Mouse (Mus musculus) midbrain, postnatal 0 days (tissue): ENCODE results near the gene Spaca6. TPM values are rescaled to one million over a fixed set of nuclear protein-coding genes. Genes with fewer than 3 reads are reported as not detected.
"Not testable (repeated sequence)": the region's sequence is repeated elsewhere in the genome, so short reads cannot be mapped to it uniquely, and the experiment has no call there.

Source experiments
- ATAC-seq: fragments of 200-750 bp; cut with Nextera tagmentation; 2 replicates; pipeline ENCODE4 v1.8.0; 2017; ENCODE audit warnings: moderate number of reproducible peaks, mild to moderate bottlenecking, moderate TSS enrichment, moderate library complexity; ENCODE audit not compliant: low FRiP score
- DNase-seq: peaks from one replicate; pipeline ENCODE4 v3.0.0-alpha.2; 2015; ENCODE audit warnings: low spot score
- H3K27ac ChIP-seq: fragments of 300-500 bp; sonication (generic); 2 replicates; pipeline ENCODE4 v1.5.1; 2014; ENCODE audit warnings: low read depth, mild to moderate bottlenecking, low read length, mixed read lengths
- H3K27me3 ChIP-seq: fragments of 300-500 bp; sonication (generic); 2 replicates; pipeline ENCODE4 v1.6.1; 2014; ENCODE audit warnings: low read length, control low read depth, mixed read lengths; ENCODE audit not compliant: insufficient read depth
- H3K36me3 ChIP-seq: fragments of 300-500 bp; sonication (generic); 2 replicates; pipeline ENCODE4 v1.6.1; 2014; ENCODE audit warnings: low read length, control low read depth, mixed read lengths; ENCODE audit not compliant: insufficient read depth
- H3K4me1 ChIP-seq: fragments of 300-500 bp; sonication (generic); 2 replicates; pipeline ENCODE4 v1.6.1; 2014; ENCODE audit warnings: mild to moderate bottlenecking, control low read depth, antibody characterized with exemption, low read length, mixed read lengths; ENCODE audit not compliant: insufficient read depth
- H3K4me2 ChIP-seq: fragments of 300-500 bp; sonication (generic); 2 replicates; pipeline ENCODE4 v1.6.1; 2014; ENCODE audit warnings: low read depth, mild to moderate bottlenecking, low read length, mixed read lengths; ENCODE audit not compliant: poor library complexity, severe bottlenecking
- H3K4me3 ChIP-seq: fragments of 300-500 bp; sonication (generic); 2 replicates; pipeline ENCODE4 v1.5.1; 2014; ENCODE audit warnings: low read depth, mild to moderate bottlenecking, low read length, moderate library complexity
- H3K9ac ChIP-seq: fragments of 300-500 bp; sonication (generic); replicated peaks from 2 replicates; pipeline ENCODE4 v1.6.1; 2014; ENCODE audit warnings: mild to moderate bottlenecking, low read length, moderate library complexity, mixed read lengths; ENCODE audit not compliant: poor library complexity, severe bottlenecking
- H3K9me3 ChIP-seq: fragments of 300-500 bp; sonication (generic); 2 replicates; pipeline ENCODE4 v1.6.1; 2016; ENCODE audit warnings: low read length, control low read depth
- CTCF ChIP-seq: IDR thresholded peaks from 2 replicates; pipeline ENCODE4 v1.5.1; 2016; ENCODE audit warnings: antibody characterized with exemption, mild to moderate bottlenecking
- WGBS: fragments of 180-500 bp; shearing (Covaris S2); extraction: QIAGEN DNeasy Blood & Tissue Kit; methylation state at CpG from one replicate; pipeline ENCODE4 v1.1.7; 2014; 5-methylcytosine and 5-hydroxymethylcytosine counted together
- polyA plus RNA-seq: library from polyadenylated mRNA; unstranded; fragments of >200 nt; fragmentation: Nextera tagmentation; extraction: Ambion mirVana; gene quantifications from 2 replicates; pipeline ENCODE4 v1.2.1, GENCODE M21; 2015
- total RNA-seq: library from RNA; depleted of rRNA; stranded (reverse); fragments of >200 nt; gene quantifications from 2 replicates; pipeline ENCODE4 v1.2.3, GENCODE M21; 2014

The Spaca6 gene
- total and polyA plus RNA-seq, 2 experiments from 2014 or later, result 16.2 to 17.4 TPM

- H3K4me2 ChIP-seq, result no peak overlapping the region
These were observed 13.8 kb downstream of the Spaca6 start for GRCm38 (mm10) chr17:17840796-17841195.

GRCm38 (mm10) chr17:17843534-17844261, 16.7 kb downstream of the Spaca6 start:
- H3K4me1 ChIP-seq, result no peaks in the 10 kb centered on the region; the same call in 1 of the 2 replicates
- 80% methylated on average over 27 of the region's 27 CpGs for WGBS
- DNase-seq (no peak), ATAC-seq (0 out of 2 replicates have a peak, but pooled peaks have one; percentile 16)
- H3K36me3 ChIP-seq, result peaks cover 3% of the 10 kb centered on the region; the same call in 1 of the 2 replicates
- no peaks in the 10 kb centered on the region for H3K27me3 ChIP-seq
- no peak overlapping the region for H3K9ac ChIP-seq
- H3K4me2 ChIP-seq, result no peak overlapping the region
- TF ChIP-seq CTCF, result no peak
- H3K27ac ChIP-seq, result no peak overlapping the region
- no peak overlapping the region for H3K4me3 ChIP-seq
- H3K9me3 ChIP-seq, result no peaks in the 10 kb centered on the region

More at GRCm38 (mm10) chr17:17840796-17841195, 13.8 kb downstream of the Spaca6 start:
- H3K4me1 ChIP-seq, result no peaks in the 10 kb centered on the region; the same call in 1 of the 2 replicates
- TF ChIP-seq CTCF, result no peak
- 92% methylated on average over 7 of the region's 7 CpGs for WGBS
- H3K27me3 ChIP-seq, result no peaks in the 10 kb centered on the region
- H3K27ac ChIP-seq, result no peak overlapping the region
- peaks cover 11% of the 10 kb centered on the region for H3K36me3 ChIP-seq
- no peak overlapping the region for H3K4me3 ChIP-seq
- no peaks in the 10 kb centered on the region for H3K9me3 ChIP-seq
- no peak overlapping the region for H3K9ac ChIP-seq
- ATAC-seq (no peak), DNase-seq (no peak)

GRCm38 (mm10) chr17:17844606-17845005, 17.6 kb downstream of the Spaca6 start:
- not testable (repeated sequence) for H3K4me2 ChIP-seq, H3K27me3 ChIP-seq, H3K4me1 ChIP-seq, H3K4me3 ChIP-seq, ATAC-seq, H3K36me3 ChIP-seq, H3K27ac ChIP-seq, H3K9me3 ChIP-seq, H3K9ac ChIP-seq, DNase-seq
- WGBS, result 93% methylated on average over 3 of the region's 3 CpGs

GRCm38 (mm10) chr17:17845187-17846027, 18.4 kb downstream of the Spaca6 start:
- H3K4me1 ChIP-seq, result no peaks in the 10 kb centered on the region
- no peak overlapping the region for H3K27ac ChIP-seq
- H3K4me3 ChIP-seq, result no peak overlapping the region
- ATAC-seq (no peak), DNase-seq (peak; percentile 19)
- 75% methylated on average over 10 of the region's 10 CpGs for WGBS
- no peaks in the 10 kb centered on the region for H3K9me3 ChIP-seq
- H3K36me3 ChIP-seq, result peaks cover 3% of the 10 kb centered on the region; the same call in 1 of the 2 replicates
- no peaks in the 10 kb centered on the region for H3K27me3 ChIP-seq
- TF ChIP-seq CTCF, result peak; percentile 30; the same call in 1 of the 2 replicates
- H3K4me2 ChIP-seq, result no peak overlapping the region
- no peak overlapping the region for H3K9ac ChIP-seq

DNA sequence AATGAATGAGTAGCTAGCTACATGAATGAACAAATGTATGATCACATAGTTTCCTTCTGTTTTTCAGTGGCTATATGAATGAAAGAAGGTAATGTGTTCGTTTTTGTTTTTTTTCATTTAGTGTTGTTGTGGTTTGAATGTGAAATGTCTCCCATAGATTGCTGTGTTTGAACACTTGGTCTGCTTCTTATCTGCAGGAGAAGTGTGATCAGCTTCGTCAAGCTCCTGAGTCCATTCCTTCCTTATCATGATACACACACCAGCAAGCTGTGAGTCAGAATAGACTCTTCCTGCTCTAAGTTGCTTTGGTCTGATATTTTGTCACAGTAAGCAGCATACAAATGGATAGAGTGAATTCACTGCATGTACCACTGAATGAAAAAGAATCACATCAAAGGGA, 22.0 kb downstream of the Spaca6 start:
- H3K9me3 ChIP-seq, result no peaks in the 10 kb centered on the region
- 85% methylated on average over 2 of the region's 2 CpGs for WGBS
- no peaks in the 10 kb centered on the region for H3K4me1 ChIP-seq
- no peak overlapping the region for H3K4me3 ChIP-seq
- H3K27ac ChIP-seq, result no peak overlapping the region
- no peaks in the 10 kb centered on the region for H3K27me3 ChIP-seq
- H3K9ac ChIP-seq, result no peak overlapping the region
- ATAC-seq (no peak), DNase-seq (no peak)
- H3K4me2 ChIP-seq, result no peak overlapping the region
- H3K36me3 ChIP-seq, result no peaks in the 10 kb centered on the region
- no peak for TF ChIP-seq CTCF
